Mouse (Mus musculus): Measurements from ENCODE around the gene Tdpoz3. TPM values are rescaled to one million over a fixed set of nuclear protein-coding genes. Genes with fewer than 3 reads are reported as not detected.

The Tdpoz3 gene
- not detected in 2 replicates for total RNA-seq (2023)

DNA sequence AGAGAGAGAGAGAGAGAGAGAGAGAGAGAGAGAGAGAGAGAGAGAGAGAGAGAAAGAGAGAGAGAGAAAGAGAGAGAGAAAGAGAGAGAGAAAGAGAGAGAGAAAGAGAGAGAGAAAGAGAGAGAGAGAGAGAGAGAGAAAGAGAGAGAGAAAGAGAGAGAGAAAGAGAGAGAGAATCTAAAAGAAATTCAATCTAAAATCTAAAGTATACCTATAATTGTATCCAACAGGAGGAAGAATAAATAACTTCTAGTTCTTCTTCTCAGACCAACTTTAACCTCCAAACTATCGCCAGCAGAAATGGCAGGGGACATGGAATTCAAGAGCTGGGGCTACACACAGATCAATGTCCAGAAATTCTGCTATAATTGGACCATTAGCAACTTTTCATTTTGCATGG is at the start of gene Tdpoz3:
Gene Tdpoz3, plus strand, starts transcription at position 301 of the 400 bp plus-strand sequence.

DNA sequence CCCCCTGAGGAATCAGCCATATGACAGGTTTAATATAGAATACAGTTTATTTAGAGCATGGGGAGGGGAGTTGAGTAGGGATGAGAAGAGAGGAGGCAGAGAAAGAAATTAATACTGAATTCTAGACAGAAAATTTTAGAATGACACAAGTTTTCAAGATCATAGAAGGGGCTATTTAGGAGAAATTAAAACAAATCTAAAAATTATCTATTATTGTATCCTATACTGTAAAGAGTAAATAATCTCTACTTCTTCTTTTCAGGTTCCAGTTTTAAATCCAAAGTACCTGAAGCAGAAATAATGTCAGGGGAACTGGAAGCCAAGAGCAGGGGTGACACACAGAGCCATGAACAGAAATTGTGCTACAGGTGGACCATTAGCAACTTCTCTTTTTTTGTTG is 29.7 kb upstream of the Tdpoz3 start, which contains the start of gene Tdpoz4:
Gene Tdpoz4, plus strand, starts transcription at position 301 of the 400 bp plus-strand sequence.

Other genes starting within 250 kb of the Tdpoz3 start
- not detected in 2 replicates for gene Tdpoz2, start 173.3 kb upstream of the Tdpoz3 start, total RNA-seq (2023)
- gene Tdpoz1, start 149.7 kb upstream of the Tdpoz3 start, total RNA-seq (2023), result not detected in 2 replicates
- not detected in 2 replicates for gene Gm37596, start 132.9 kb upstream of the Tdpoz3 start, total RNA-seq (2023)
- not detected in 2 replicates for gene Gm5773, start 53.0 kb upstream of the Tdpoz3 start, total RNA-seq (2023)
- not detected in 2 replicates for gene Tdpoz4, start 29.6 kb upstream of the Tdpoz3 start, total RNA-seq (2023)
- gene Gm9117, start 117.5 kb downstream of the Tdpoz3 start, total RNA-seq (2023), result not detected in 2 replicates
- not detected in 2 replicates for gene Tdpoz5, start 135.3 kb downstream of the Tdpoz3 start, total RNA-seq (2023)
- not detected in 2 replicates for gene Gm9125, start 228.9 kb downstream of the Tdpoz3 start, total RNA-seq (2023)
- not detected in 2 replicates for gene Gm10697, start 246.6 kb downstream of the Tdpoz3 start, total RNA-seq (2023)

All from neutrophil, adult 65 days (primary cell).